Mouse (Mus musculus) stomach, embryonic 14.5 days (tissue): ENCODE results near the gene Hydin. TPM values are rescaled to one million over a fixed set of nuclear protein-coding genes. Genes with fewer than 3 reads are reported as not detected.

Experiments used
- ATAC-seq: fragments of 200-750 bp; cut with Nextera tagmentation; 2 replicates; pipeline ENCODE4 v1.8.0; 2017; ENCODE audit warnings: low read depth, moderate TSS enrichment; ENCODE audit not compliant: insufficient number of reproducible peaks, insufficient read depth, low FRiP score
- H3K27ac ChIP-seq: fragments of 300-500 bp; sonication (generic); 2 replicates; pipeline ENCODE4 v1.5.1; 2014; ENCODE audit warnings: mild to moderate bottlenecking, low read length, moderate library complexity, mixed read lengths
- H3K27me3 ChIP-seq: fragments of 300-500 bp; sonication (generic); 2 replicates; pipeline ENCODE4 v1.6.1; 2014; ENCODE audit warnings: low read length, control low read depth, mixed read lengths; ENCODE audit not compliant: control insufficient read depth, insufficient read depth
- H3K36me3 ChIP-seq: fragments of 300-500 bp; sonication (generic); 2 replicates; pipeline ENCODE4 v1.6.1; 2014; ENCODE audit warnings: mild to moderate bottlenecking, control low read depth, low read length, moderate library complexity, mixed read lengths; ENCODE audit not compliant: control insufficient read depth, insufficient read depth
- H3K4me1 ChIP-seq: fragments of 300-500 bp; sonication (generic); 2 replicates; pipeline ENCODE4 v1.6.1; 2014; ENCODE audit warnings: low read length, control low read depth, mixed read lengths; ENCODE audit not compliant: control insufficient read depth, insufficient read depth
- H3K4me2 ChIP-seq: fragments of 300-500 bp; sonication (generic); replicated peaks from 2 replicates; pipeline ENCODE4 v1.6.1; 2014; ENCODE audit warnings: low read depth, low read length, control low read depth
- H3K4me3 ChIP-seq: fragments of 300-500 bp; sonication (generic); 2 replicates; pipeline ENCODE4 v1.5.1; 2014; ENCODE audit warnings: low read depth, low read length, control low read depth
- H3K9ac ChIP-seq: fragments of 300-500 bp; sonication (generic); replicated peaks from 2 replicates; pipeline ENCODE4 v1.6.1; 2014; ENCODE audit warnings: low read depth, mild to moderate bottlenecking, control low read depth, low read length, moderate library complexity, mixed read lengths
- H3K9me3 ChIP-seq: fragments of 300-500 bp; sonication (generic); 2 replicates; pipeline ENCODE4 v1.6.1; 2016; ENCODE audit warnings: low read depth, low read length, control low read depth; ENCODE audit not compliant: control insufficient read depth
- WGBS: fragments of 180-500 bp; shearing (Covaris S2); extraction: QIAGEN DNeasy Blood & Tissue Kit; methylation state at CpG from one replicate; pipeline ENCODE4 v1.1.7; 2014; 5-methylcytosine and 5-hydroxymethylcytosine counted together
- polyA plus RNA-seq: library from polyadenylated mRNA; unstranded; fragments of >200 nt; fragmentation: Nextera tagmentation; extraction: Ambion mirVana; gene quantifications from 2 replicates; pipeline ENCODE4 v1.2.1, GENCODE M21; 2014

Hydin gene
- polyA plus RNA-seq, 1 experiment from 2014 or later, result 0.51 TPM

DNA sequence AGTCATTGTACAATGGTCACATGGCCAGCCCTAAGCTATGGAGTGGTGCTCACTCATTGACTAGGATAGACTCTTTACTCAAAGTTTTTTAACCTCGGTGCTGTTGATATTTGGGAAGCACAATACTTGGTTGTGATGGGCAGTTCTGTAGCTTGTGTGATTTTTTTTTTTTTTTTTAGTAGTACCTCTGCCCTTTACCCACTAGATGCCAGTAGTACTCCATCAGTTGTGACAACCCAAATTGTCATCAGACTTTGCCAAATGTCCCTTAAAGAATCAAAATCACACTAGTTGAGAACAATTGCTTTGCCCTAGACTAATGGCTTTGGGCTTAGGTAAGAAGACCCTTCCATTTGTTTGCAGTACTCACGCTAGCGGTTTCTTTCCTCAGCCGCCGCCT lies 353.1 kb downstream of the Hydin start:
- no peak overlapping the region for H3K27ac ChIP-seq
- ATAC-seq, result no peak
- no peaks in the 10 kb centered on the region for H3K36me3 ChIP-seq
- H3K9ac ChIP-seq, result no peak overlapping the region
- H3K27me3 ChIP-seq, result no peaks in the 10 kb centered on the region
- no peaks in the 10 kb centered on the region for H3K9me3 ChIP-seq
- peaks cover 8% of the 10 kb centered on the region; the same call in 1 of the 2 replicates for H3K4me1 ChIP-seq
- H3K4me2 ChIP-seq, result no peak overlapping the region
- WGBS, result 92% methylated on average over 5 of the region's 5 CpGs
- no peak overlapping the region for H3K4me3 ChIP-seq

DNA sequence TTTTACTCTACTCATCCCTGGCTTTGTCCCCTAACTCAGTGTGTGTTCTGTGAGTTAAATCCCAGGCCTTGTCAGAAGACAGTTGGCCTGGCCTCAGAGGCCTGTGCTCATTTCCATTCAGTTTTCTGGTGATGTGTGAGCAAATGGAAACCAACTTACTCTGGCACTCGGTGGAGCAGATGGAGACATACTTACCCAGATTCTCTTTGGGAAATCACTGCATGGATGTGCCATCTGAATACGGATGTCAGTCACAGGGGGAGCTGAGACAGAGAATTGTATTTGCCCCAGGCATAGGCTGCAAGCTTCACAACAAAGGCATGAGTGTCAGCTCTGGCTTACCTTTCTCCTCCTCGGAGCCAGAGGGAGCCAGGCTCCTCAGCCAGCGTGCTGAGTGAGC lies 359.7 kb downstream of the Hydin start:
- ATAC-seq, result no peak
- 83% methylated on average over 4 of the region's 4 CpGs for WGBS

DNA sequence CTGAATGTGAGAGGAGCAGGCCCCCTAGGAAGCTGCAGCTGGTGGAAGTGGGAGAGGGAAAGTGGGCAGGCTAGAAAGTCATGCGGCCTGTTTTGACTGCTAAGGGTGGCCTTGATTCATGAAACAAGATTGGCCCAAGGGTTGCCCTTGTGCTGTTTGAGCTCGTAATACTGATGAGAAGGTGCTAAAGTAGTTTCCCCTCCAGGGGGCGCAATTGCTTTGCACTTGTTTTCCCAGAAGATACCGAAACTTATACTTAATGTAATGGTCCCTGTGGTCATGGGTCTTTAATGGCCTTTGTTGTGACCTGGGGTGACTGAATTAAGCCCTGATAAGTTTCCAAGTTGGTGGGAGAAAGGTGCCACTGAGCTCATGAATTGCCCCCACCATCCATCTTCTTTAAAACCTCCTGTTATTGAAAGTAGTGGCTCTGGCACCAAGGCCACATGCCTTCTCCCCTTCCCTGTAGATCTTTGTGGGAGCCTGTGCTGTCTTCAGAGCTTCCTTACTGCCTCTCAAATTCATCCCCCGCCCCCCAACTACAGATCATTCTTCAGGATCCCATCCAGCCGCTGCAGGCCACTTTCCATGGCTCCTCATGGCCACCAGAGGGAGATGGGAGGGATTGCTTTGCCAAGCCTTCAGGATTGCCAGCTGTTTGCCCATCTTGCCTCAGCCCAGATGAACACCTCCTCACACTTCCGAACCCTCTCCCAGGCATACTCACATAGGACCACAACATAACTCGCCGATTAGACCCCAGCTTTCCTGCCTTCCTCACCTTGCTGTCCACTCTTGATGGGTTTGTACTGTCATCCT lies 362.7 kb downstream of the Hydin start:
- H3K9ac ChIP-seq, result no peak overlapping the region
- H3K4me3 ChIP-seq, result no peak overlapping the region
- H3K27me3 ChIP-seq, result no peaks in the 10 kb centered on the region
- H3K36me3 ChIP-seq, result peaks cover 5% of the 10 kb centered on the region; the same call in 1 of the 2 replicates
- ATAC-seq, result no peak
- peak overlapping the region; percentile 85; the same call in 1 of the 2 replicates for H3K27ac ChIP-seq
- no peaks in the 10 kb centered on the region for H3K9me3 ChIP-seq
- H3K4me2 ChIP-seq, result no peak overlapping the region
- H3K4me1 ChIP-seq, result no peaks in the 10 kb centered on the region; the same call in 1 of the 2 replicates
- WGBS, result 64% methylated on average over 9 of the region's 9 CpGs

More for the DNA sequence above, 359.7 kb downstream of the Hydin start:
- Histone ChIP-seq H3K27me3 (no peaks in the 10 kb centered on the region), H3K9me3 (no peaks in the 10 kb centered on the region), H3K4me3 (no peak overlapping the region), H3K27ac (no peak overlapping the region), H3K36me3 (no peaks in the 10 kb centered on the region), H3K4me2 (no peak overlapping the region), H3K9ac (no peak overlapping the region), H3K4me1 (no peaks in the 10 kb centered on the region; the same call in 1 of the 2 replicates)

GRCm38 (mm10) chr8:110630079-110630478 lies 363.3 kb downstream of the Hydin start:
- Histone ChIP-seq H3K9ac (no peak overlapping the region), H3K27me3 (no peaks in the 10 kb centered on the region), H3K4me1 (no peaks in the 10 kb centered on the region; the same call in 1 of the 2 replicates), H3K27ac (peak overlapping the region; percentile 85; the same call in 1 of the 2 replicates), H3K9me3 (no peaks in the 10 kb centered on the region), H3K36me3 (peaks cover 9% of the 10 kb centered on the region; the same call in 1 of the 2 replicates), H3K4me3 (no peak overlapping the region), H3K4me2 (no peak overlapping the region)
- no peak for ATAC-seq
- WGBS, result 83% methylated on average over 3 of the region's 3 CpGs

DNA sequence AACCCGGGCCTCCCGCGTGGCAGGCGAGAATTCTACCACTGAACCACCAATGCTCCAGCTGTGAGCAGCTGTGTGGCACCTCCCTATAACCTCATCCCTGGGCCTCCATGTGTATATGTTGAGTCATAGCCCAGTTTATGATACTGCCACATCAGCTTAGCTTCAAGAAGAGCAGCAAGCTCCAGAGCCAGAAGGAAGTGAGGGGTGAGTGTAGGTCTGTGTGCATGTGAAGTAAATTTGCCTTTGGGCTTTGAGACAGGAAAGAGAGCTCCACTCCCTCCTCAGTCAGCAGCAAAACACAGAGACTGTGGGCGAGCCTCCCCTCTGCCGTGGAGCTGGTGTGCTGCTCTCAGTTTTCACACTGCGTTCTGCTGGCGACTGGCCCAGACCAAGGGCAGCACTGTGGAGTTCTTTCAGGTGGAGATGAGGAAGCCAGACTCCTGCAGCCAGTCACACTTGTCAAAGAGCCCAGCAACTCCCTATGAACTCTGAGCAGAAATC lies 363.8 kb downstream of the Hydin start:
- Histone ChIP-seq H3K4me1 (no peaks in the 10 kb centered on the region; the same call in 1 of the 2 replicates), H3K9me3 (no peaks in the 10 kb centered on the region), H3K9ac (no peak overlapping the region), H3K36me3 (peaks cover 9% of the 10 kb centered on the region), H3K27ac (peak overlapping the region; percentile 85), H3K27me3 (no peaks in the 10 kb centered on the region), H3K4me2 (peak overlapping the region; percentile 16; the same call in 1 of the 2 replicates), H3K4me3 (0 out of 2 replicates have a peak overlapping the region, but pooled peaks have one; percentile 9)
- 54% methylated on average over 8 of the region's 8 CpGs for WGBS
- ATAC-seq, result peak; percentile 85

DNA sequence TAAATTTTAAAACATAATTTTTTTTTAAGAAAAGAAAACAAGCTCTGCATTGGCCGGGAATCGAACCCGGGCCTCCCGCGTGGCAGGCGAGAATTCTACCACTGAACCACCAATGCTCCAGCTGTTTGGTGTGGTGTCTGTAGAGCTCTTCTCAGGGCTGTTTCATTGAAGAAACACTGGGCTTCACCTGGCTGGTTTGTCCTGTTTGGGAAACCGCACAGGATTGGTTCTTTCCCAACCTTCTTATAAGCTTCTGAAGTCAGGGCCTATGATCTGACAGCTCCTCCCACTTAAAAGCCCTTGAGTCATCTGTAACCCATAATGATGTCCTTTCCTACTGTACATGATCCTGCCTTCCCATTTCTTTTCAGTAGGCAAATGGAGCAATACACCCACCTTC lies 364.4 kb downstream of the Hydin start:
- Histone ChIP-seq H3K27ac (peak overlapping the region; percentile 85), H3K4me3 (no peak overlapping the region), H3K9ac (no peak overlapping the region), H3K4me1 (no peaks in the 10 kb centered on the region; the same call in 1 of the 2 replicates), H3K4me2 (peak overlapping the region; percentile 16; the same call in 1 of the 2 replicates), H3K36me3 (peaks cover 13% of the 10 kb centered on the region), H3K9me3 (no peaks in the 10 kb centered on the region), H3K27me3 (no peaks in the 10 kb centered on the region)
- WGBS, result 91% methylated on average over 7 of the region's 7 CpGs
- no peak for ATAC-seq

DNA sequence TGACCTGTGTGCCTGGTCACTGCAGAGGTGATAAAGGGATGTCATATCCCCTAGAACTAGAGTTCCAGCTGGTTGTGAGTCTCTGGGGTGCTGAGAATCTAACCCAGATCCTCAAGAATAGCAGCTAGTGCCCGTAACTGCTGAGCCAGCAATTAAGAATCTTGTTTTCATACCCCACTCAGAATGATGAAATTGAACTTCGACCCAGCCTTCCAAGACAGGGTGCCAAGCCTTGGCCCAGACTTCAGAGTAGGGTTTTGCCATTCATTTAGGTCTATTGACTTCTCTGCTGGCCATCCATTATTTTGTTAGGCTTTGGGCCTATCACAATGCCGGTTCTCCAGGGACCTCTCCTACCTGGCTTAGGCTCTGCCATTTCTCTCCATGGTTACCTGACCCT lies 367.0 kb downstream of the Hydin start:
- Histone ChIP-seq H3K9me3 (no peaks in the 10 kb centered on the region), H3K9ac (no peak overlapping the region), H3K4me2 (no peak overlapping the region), H3K4me1 (no peaks in the 10 kb centered on the region; the same call in 1 of the 2 replicates), H3K4me3 (no peak overlapping the region), H3K27me3 (no peaks in the 10 kb centered on the region), H3K36me3 (peaks cover 20% of the 10 kb centered on the region), H3K27ac (no peak overlapping the region)
- ATAC-seq, result no peak
- WGBS, result 94% methylated on average over 3 of the region's 3 CpGs

- Histone ChIP-seq H3K9ac (no peak overlapping the region), H3K36me3 (peaks cover 20% of the 10 kb centered on the region), H3K4me1 (no peaks in the 10 kb centered on the region), H3K4me2 (no peak overlapping the region), H3K27ac (no peak overlapping the region), H3K9me3 (no peaks in the 10 kb centered on the region), H3K4me3 (no peak overlapping the region), H3K27me3 (no peaks in the 10 kb centered on the region)
- 91% methylated on average over 6 of the region's 6 CpGs for whole genome bisulfite sequencing
- ATAC-seq, result no peak
These were observed 369.4 kb downstream of the Hydin start for GRCm38 (mm10) chr8:110636182-110636581.
